Mouse (Mus musculus) erythroblast, embryonic 14.5 days (primary cell): ENCODE measurements around the gene Hist1h2ab.

Experiments
- GATA1 ChIP-seq: IDR thresholded peaks from 2 replicates; pipeline ENCODE4 v1.6.1; 2012; ENCODE audit warnings: low read length, inconsistent platforms, mixed read lengths
- TAL1 ChIP-seq: IDR thresholded peaks from 3 replicates; pipeline ENCODE4 v1.6.1; 2012; ENCODE audit warnings: low read length, inconsistent platforms, mixed read lengths

- TF ChIP-seq TAL1 = no peak
- TF ChIP-seq GATA1 = no peak
Observed at GRCm38 (mm10) chr13:23763242-23763585, 12.3 kb downstream of the Hist1h2ab start.
